Mouse (Mus musculus) heart, embryonic 15.5 days (tissue): ENCODE measurements around the gene Olfr851. TPM values are rescaled to one million over a fixed set of nuclear protein-coding genes. Genes with fewer than 3 reads are reported as not detected.

ENCODE experiments used
- ATAC-seq: fragments of 200-750 bp; cut with Nextera tagmentation; replicated peaks from 2 replicates; pipeline ENCODE4 v1.8.0; 2017; ENCODE audit warnings: low read depth, moderate TSS enrichment; ENCODE audit not compliant: insufficient number of reproducible peaks, insufficient read depth, low FRiP score
- H3K27ac ChIP-seq: fragments of 300-500 bp; sonication (generic); 2 replicates; pipeline ENCODE4 v1.5.1; 2015; ENCODE audit warnings: mild to moderate bottlenecking, inconsistent platforms
- H3K27me3 ChIP-seq: fragments of 300-500 bp; sonication (generic); 2 replicates; pipeline ENCODE4 v1.6.1; 2015; ENCODE audit warnings: inconsistent platforms
- H3K36me3 ChIP-seq: fragments of 300-500 bp; sonication (generic); 2 replicates; pipeline ENCODE4 v1.6.1; 2015; ENCODE audit warnings: mild to moderate bottlenecking, inconsistent platforms
- H3K4me1 ChIP-seq: fragments of 300-500 bp; sonication (generic); replicated peaks from 2 replicates; pipeline ENCODE4 v1.6.1; 2015; ENCODE audit warnings: inconsistent platforms
- H3K4me2 ChIP-seq: fragments of 300-500 bp; sonication (generic); 2 replicates; pipeline ENCODE4 v1.6.1; 2015; ENCODE audit warnings: inconsistent platforms, mild to moderate bottlenecking, moderate library complexity
- H3K4me3 ChIP-seq: fragments of 300-500 bp; sonication (generic); 2 replicates; pipeline ENCODE4 v1.5.1; 2015; ENCODE audit warnings: mild to moderate bottlenecking, inconsistent platforms
- H3K9ac ChIP-seq: fragments of 300-500 bp; sonication (generic); 2 replicates; pipeline ENCODE4 v1.6.1; 2015; ENCODE audit warnings: mild to moderate bottlenecking, inconsistent platforms
- H3K9me3 ChIP-seq: fragments of 300-500 bp; sonication (generic); replicated peaks from 2 replicates; pipeline ENCODE4 v1.6.1; 2016; ENCODE audit warnings: inconsistent platforms
- WGBS: fragments of 180-500 bp; shearing (Covaris S2); methylation state at CpG from one replicate; pipeline ENCODE4 v1.1.7; 2015; ENCODE audit warnings: mixed read lengths; 5-methylcytosine and 5-hydroxymethylcytosine counted together
- polyA plus RNA-seq: library from polyadenylated mRNA; unstranded; fragments of >200 nt; fragmentation: Nextera tagmentation; extraction: Ambion mirVana; gene quantifications from 2 replicates; pipeline ENCODE4 v1.2.1, GENCODE M21; 2015

Olfr851 gene
- not detected in 2 replicates for polyA plus RNA-seq

GRCm38 (mm10) chr9:19492995-19493394 lies at the start of gene Olfr851:
TSS of gene Olfr851 (plus strand) at chr9:19493295.
- no peaks in the 10 kb centered on the region for H3K36me3 ChIP-seq
- H3K4me1 ChIP-seq: no peaks in the 10 kb centered on the region
- H3K27ac ChIP-seq: no peak within 1 kb of the TSS
- H3K9me3 ChIP-seq: peaks cover 5% of the 10 kb centered on the region; the same call in 1 of the 2 replicates
- H3K27me3 ChIP-seq: no peaks in the 10 kb centered on the region
- no peak within 1 kb of the TSS for H3K9ac ChIP-seq
- no peak within 1 kb of the TSS for H3K4me3 ChIP-seq
- ATAC-seq: no peak
- no peak within 1 kb of the TSS for H3K4me2 ChIP-seq

GRCm38 (mm10) chr9:19478148-19478547 lies 14.9 kb upstream of the Olfr851 start, which contains the start of gene Olfr850:
TSS of gene Olfr850 (minus strand) at chr9:19478248.
- Histone ChIP-seq H3K9me3 (peaks cover 5% of the 10 kb centered on the region; the same call in 1 of the 2 replicates), H3K4me3 (no peak within 1 kb of the TSS), H3K27ac (no peak within 1 kb of the TSS), H3K4me1 (no peaks in the 10 kb centered on the region), H3K27me3 (no peaks in the 10 kb centered on the region), H3K4me2 (no peak within 1 kb of the TSS), H3K36me3 (no peaks in the 10 kb centered on the region), H3K9ac (no peak within 1 kb of the TSS)
- no peak for ATAC-seq

GRCm38 (mm10) chr9:19540976-19541375 lies 47.9 kb downstream of the Olfr851 start, which contains the start of gene Olfr853:
TSS of gene Olfr853 (minus strand) at chr9:19541076.
- 69% methylated on average over 1 of the region's 1 CpGs for WGBS
- no peak within 1 kb of the TSS for H3K4me2 ChIP-seq
- no peak within 1 kb of the TSS for H3K27ac ChIP-seq
- H3K4me3 ChIP-seq: no peak within 1 kb of the TSS
- no peaks in the 10 kb centered on the region for H3K4me1 ChIP-seq
- ATAC-seq: no peak
- H3K36me3 ChIP-seq: no peaks in the 10 kb centered on the region
- H3K9me3 ChIP-seq: no peaks in the 10 kb centered on the region; the same call in 1 of the 2 replicates
- H3K9ac ChIP-seq: no peak within 1 kb of the TSS
- no peaks in the 10 kb centered on the region for H3K27me3 ChIP-seq

Other genes with a start within 250 kb of the Olfr851 start
- gene Olfr843, start 241.3 kb upstream of the Olfr851 start, polyA plus RNA-seq: not detected in 2 replicates
- not detected in 2 replicates for gene Olfr844, start 176.9 kb upstream of the Olfr851 start, polyA plus RNA-seq
- not detected in 2 replicates for gene Olfr845, start 156.8 kb upstream of the Olfr851 start, polyA plus RNA-seq
- gene Olfr846, start 129.3 kb upstream of the Olfr851 start, polyA plus RNA-seq: not detected in 2 replicates
- gene Olfr847, start 114.6 kb upstream of the Olfr851 start, polyA plus RNA-seq: not detected in 2 replicates
- not detected in 2 replicates for gene Olfr849, start 53.0 kb upstream of the Olfr851 start, polyA plus RNA-seq
- gene Olfr850, start 15.0 kb upstream of the Olfr851 start, polyA plus RNA-seq: not detected in 2 replicates
- not detected in 2 replicates for gene Olfr853, start 47.8 kb downstream of the Olfr851 start, polyA plus RNA-seq
- gene Olfr854, start 74.1 kb downstream of the Olfr851 start, polyA plus RNA-seq: not detected in 2 replicates
- gene Olfr855, start 89.3 kb downstream of the Olfr851 start, polyA plus RNA-seq: not detected in 2 replicates
- 16.4 and 19.0 TPM in 2 replicates for gene Zfp317, start 128.8 kb downstream of the Olfr851 start, polyA plus RNA-seq
- gene Olfr857, start 216.1 kb downstream of the Olfr851 start, polyA plus RNA-seq: not detected in 2 replicates